Comparison of ENCODE assay signal across 8 mouse cellular contexts in genomic region chr13:52828946-52829523, GRCm38 (mm10).
A peak's percentile ranks its signal among the peaks of the same experiment; 100 is the strongest.
DNase-seq lines count a peak whose midpoint lies in the region.

No protein-coding gene starts in this region.

- no peaks in the 10 kb centered on the region for H3K9me3 ChIP-seq in hindbrain, embryonic 10.5 days

- 80% methylated on average over 12 of the region's 12 CpGs for WGBS in hindbrain, embryonic 10.5 days

- no peaks in the 10 kb centered on the region for H3K36me3 ChIP-seq in hindbrain, embryonic 10.5 days

- no peak overlapping the region for H3K4me3 ChIP-seq in hindbrain, embryonic 10.5 days

- peaks cover 7% of the 10 kb centered on the region for H3K27me3 ChIP-seq in hindbrain, embryonic 10.5 days (ENCODE audit: insufficient read depth, poor library complexity, severe bottlenecking)

- DNase-seq in adrenal gland, adult (ENCODE audit: inconsistent age in 2 of 2, low spot score in 1 of 2) = peak; percentile 84 to 94
- DNase-seq in adrenal gland, postnatal 4 days (ENCODE audit: low spot score in 2 of 2) = no peak
- DNase-seq in adrenal gland, postnatal 14 days = peak; percentile 84
- DNase-seq in induced T-regulatory cell, adult 2 months (ENCODE audit: low read depth) = peak; percentile 78
- DNase-seq in naive thymus-derived CD4-positive, alpha-beta T cell, adult 2 months (ENCODE audit: low read depth) = peak; percentile 43
- DNase-seq in neural tube, embryonic 10.5 days (ENCODE audit: extremely low spot score, low spot score) = no peak
- no peak for DNase-seq in hindbrain, embryonic 10.5 days (ENCODE audit: low spot score)
- DNase-seq in yolk sac, embryonic 10.5 days (ENCODE audit: low spot score) = no peak

- peaks cover 16% of the 10 kb centered on the region for H3K4me1 ChIP-seq in hindbrain, embryonic 10.5 days (replicated peaks)

- no peak overlapping the region for H3K27ac ChIP-seq in hindbrain, embryonic 10.5 days

Comparison
In these comparisons a context has a peak if more than half of its experiments do, and no peak if none do; other contexts are left out.
1. DNase-seq: peak in adrenal gland, adult (2 of 2), adrenal gland, postnatal 14 days (single experiment), induced T-regulatory cell, adult 2 months (single experiment) and naive thymus-derived CD4-positive, alpha-beta T cell, adult 2 months (single experiment); none in adrenal gland, postnatal 4 days (0 of 2), neural tube, embryonic 10.5 days (single experiment), hindbrain, embryonic 10.5 days (single experiment) and yolk sac, embryonic 10.5 days (single experiment).